Mouse (Mus musculus) intestine, embryonic 16.5 days (tissue): ENCODE data around the gene Olfr205. TPM values are rescaled to one million over a fixed set of nuclear protein-coding genes. Genes with fewer than 3 reads are reported as not detected.
"Not testable (repeated sequence)": the region's sequence is repeated elsewhere in the genome, so short reads cannot be mapped to it uniquely, and the experiment has no call there.

Experiments used
- ATAC-seq: fragments of 200-750 bp; cut with Nextera tagmentation; 2 replicates; pipeline ENCODE4 v1.8.0; 2017; ENCODE audit warnings: moderate TSS enrichment, moderate library complexity
- H3K27ac ChIP-seq: fragments of 300-500 bp; sonication (generic); 2 replicates; pipeline ENCODE4 v1.5.1; 2014; ENCODE audit warnings: mild to moderate bottlenecking, low read length
- H3K27me3 ChIP-seq: fragments of 300-500 bp; sonication (generic); replicated peaks from 2 replicates; pipeline ENCODE4 v1.6.1; 2014; ENCODE audit warnings: low read length, control low read depth, mixed read lengths; ENCODE audit not compliant: control insufficient read depth, insufficient read depth
- H3K36me3 ChIP-seq: fragments of 300-500 bp; sonication (generic); 2 replicates; pipeline ENCODE4 v1.6.1; 2014; ENCODE audit warnings: low read length, control low read depth; ENCODE audit not compliant: control insufficient read depth, insufficient read depth
- H3K4me1 ChIP-seq: fragments of 300-500 bp; sonication (generic); 2 replicates; pipeline ENCODE4 v1.6.1; 2014; ENCODE audit warnings: low read length, control low read depth, mixed read lengths; ENCODE audit not compliant: control insufficient read depth, insufficient read depth
- H3K4me2 ChIP-seq: fragments of 300-500 bp; sonication (generic); 2 replicates; pipeline ENCODE4 v1.6.1; 2014; ENCODE audit warnings: low read depth, low read length, control low read depth
- H3K4me3 ChIP-seq: fragments of 300-500 bp; sonication (generic); 2 replicates; pipeline ENCODE4 v1.5.1; 2014; ENCODE audit warnings: mild to moderate bottlenecking, low read length
- H3K9ac ChIP-seq: fragments of 300-500 bp; sonication (generic); 2 replicates; pipeline ENCODE4 v1.6.1; 2014; ENCODE audit warnings: low read depth, low read length
- H3K9me3 ChIP-seq: fragments of 300-500 bp; sonication (generic); 2 replicates; pipeline ENCODE4 v1.6.1; 2016; ENCODE audit warnings: low read length, control low read depth; ENCODE audit not compliant: control insufficient read depth
- WGBS: fragments of 180-500 bp; shearing (Covaris S2); extraction: QIAGEN DNeasy Blood & Tissue Kit; methylation state at CpG from one replicate; pipeline ENCODE4 v1.1.7; 2014; 5-methylcytosine and 5-hydroxymethylcytosine counted together
- polyA plus RNA-seq: library from polyadenylated mRNA; unstranded; fragments of >200 nt; fragmentation: Nextera tagmentation; extraction: Ambion mirVana; gene quantifications from 2 replicates; pipeline ENCODE4 v1.2.1, GENCODE M21; 2015

Olfr205 gene
- not detected in 2 replicates for polyA plus RNA-seq

DNA sequence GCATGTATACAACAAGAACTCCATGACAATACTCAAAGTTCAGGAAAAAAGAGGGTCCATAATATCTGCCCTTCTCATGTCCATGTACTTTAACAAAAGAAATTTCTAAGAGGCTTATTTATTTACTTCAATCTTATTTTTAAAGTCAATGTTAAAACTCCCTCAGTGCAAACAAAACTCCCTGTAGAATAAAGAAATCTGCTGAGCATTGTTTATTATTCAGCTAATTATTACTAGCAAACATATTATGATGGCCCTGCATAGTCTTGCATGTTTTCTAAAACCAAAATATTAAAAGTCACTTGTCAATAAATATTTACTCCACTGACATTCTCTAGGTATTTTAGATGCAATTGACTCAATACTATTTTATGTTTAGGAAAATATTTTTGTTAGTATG, at the start of gene Olfr205:
Gene Olfr205 (minus strand): TSS at position 101 of the 400 bp plus-strand sequence.
- Histone ChIP-seq H3K27me3 (no peaks in the 10 kb centered on the region), H3K4me1 (no peaks in the 10 kb centered on the region), H3K36me3 (no peaks in the 10 kb centered on the region), H3K27ac (no peak within 1 kb of the TSS), H3K9me3 (no peaks in the 10 kb centered on the region), H3K4me3 (no peak within 1 kb of the TSS), H3K9ac (no peak within 1 kb of the TSS), H3K4me2 (no peak within 1 kb of the TSS)
- ATAC-seq, result no peak

DNA sequence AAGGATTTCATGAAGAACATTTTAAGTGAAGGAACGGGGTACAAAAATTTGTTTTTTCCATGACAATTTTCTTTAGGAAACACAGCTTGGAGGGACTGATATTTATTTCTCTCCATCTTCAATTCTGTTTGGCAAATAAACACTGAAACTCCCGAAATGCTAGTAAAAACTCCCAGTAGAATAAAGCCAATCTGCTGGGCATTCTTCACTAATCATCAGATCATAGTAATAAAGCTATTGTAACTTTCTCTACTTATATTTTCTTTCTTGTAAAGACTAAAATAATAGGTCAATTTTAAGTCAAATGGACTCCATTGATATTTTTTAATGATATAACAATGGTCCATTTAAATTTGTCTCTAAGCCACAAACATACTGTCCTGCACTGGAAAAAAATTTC, 33.0 kb upstream of the Olfr205 start, which contains the start of gene Olfr209:
Gene Olfr209 (minus strand): TSS at position 101 of the 400 bp plus-strand sequence.
- no peaks in the 10 kb centered on the region for H3K27me3 ChIP-seq
- no peak within 1 kb of the TSS for H3K27ac ChIP-seq
- ATAC-seq, result no peak
- H3K36me3 ChIP-seq, result no peaks in the 10 kb centered on the region
- no peaks in the 10 kb centered on the region for H3K4me1 ChIP-seq
- H3K4me2 ChIP-seq, result no peak within 1 kb of the TSS
- H3K9me3 ChIP-seq, result no peaks in the 10 kb centered on the region
- no peak within 1 kb of the TSS for H3K9ac ChIP-seq
- 72% methylated on average over 2 of the region's 2 CpGs for WGBS
- no peak within 1 kb of the TSS for H3K4me3 ChIP-seq

DNA sequence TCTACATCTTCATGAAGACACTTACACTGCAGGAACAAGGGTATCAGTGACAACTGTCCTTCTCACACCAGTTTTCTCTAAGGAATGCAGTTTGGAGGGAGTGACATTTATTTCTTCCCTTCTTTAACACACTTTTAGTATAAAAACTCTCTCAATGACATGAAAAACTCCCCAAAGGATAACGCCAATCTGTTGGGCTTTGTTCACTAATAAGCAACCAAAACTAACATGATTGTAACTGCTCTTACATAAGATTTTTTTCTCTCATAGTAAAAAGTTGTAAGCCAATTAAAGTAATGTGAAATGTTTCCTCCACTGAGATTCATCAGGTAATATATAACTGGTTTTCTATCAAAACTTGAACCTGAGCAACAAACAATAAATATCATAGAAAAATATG, 18.2 kb upstream of the Olfr205 start, which contains the start of gene Olfr206:
Gene Olfr206 (minus strand): TSS at position 101 of the 400 bp plus-strand sequence.
- ATAC-seq, result no peak
- 84% methylated on average over 1 of the region's 1 CpGs for WGBS
- no peak within 1 kb of the TSS for H3K9ac ChIP-seq

DNA sequence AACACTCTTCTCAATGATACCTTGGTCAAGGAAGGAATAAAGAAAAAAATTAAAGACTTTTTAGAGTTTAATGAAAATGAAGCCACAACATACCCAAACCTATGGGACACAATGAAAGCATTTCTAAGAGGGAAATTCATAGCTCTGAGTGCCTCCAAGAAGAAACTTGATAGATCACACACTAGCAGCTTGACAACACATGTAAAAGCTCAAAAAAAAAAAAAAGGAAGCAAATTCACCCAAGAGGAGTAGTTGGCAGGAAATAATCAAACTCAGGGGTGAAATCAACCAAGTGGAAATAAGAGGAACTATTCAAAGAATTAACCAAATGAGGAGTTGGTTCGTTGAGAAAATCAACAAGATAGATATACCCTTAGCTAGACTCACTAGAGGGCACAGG, 7.7 kb downstream of the Olfr205 start:
- H3K4me2 ChIP-seq, H3K4me1 ChIP-seq, H3K9ac ChIP-seq, H3K36me3 ChIP-seq, H3K27me3 ChIP-seq, H3K9me3 ChIP-seq, ATAC-seq, H3K27ac ChIP-seq, H3K4me3 ChIP-seq: not testable (repeated sequence)
- WGBS, result 53% methylated on average over 1 of the region's 1 CpGs

More for the DNA sequence above, 18.2 kb upstream of the Olfr205 start, which contains the start of gene Olfr206:
- no peaks in the 10 kb centered on the region for H3K36me3 ChIP-seq
- H3K27me3 ChIP-seq, result no peaks in the 10 kb centered on the region
- H3K9me3 ChIP-seq, result no peaks in the 10 kb centered on the region
- H3K4me3 ChIP-seq, result no peak within 1 kb of the TSS
- no peak within 1 kb of the TSS for H3K27ac ChIP-seq
- no peaks in the 10 kb centered on the region for H3K4me1 ChIP-seq
- H3K4me2 ChIP-seq, result no peak within 1 kb of the TSS

DNA sequence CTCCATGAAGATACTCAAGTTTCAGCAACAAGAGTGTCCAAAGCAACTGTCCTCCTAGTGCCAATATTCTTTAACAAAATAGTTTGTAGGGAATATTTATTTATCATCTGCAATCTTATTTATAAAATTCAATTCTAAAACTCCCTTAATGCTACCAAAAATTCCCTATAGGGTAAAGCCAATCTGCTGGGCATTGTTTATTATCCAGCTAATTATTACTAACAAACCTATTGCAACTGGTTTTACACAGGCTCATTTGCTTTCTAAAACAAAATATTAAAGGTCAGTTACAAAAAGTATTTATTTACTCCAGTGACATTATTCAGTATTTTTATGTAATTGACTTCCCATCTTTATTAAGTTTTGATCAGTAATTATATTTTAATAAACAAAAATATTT, 12.8 kb downstream of the Olfr205 start, which contains the start of gene Olfr204:
Gene Olfr204 (minus strand): TSS at position 101 of the 400 bp plus-strand sequence.
- Histone ChIP-seq H3K9ac (no peak within 1 kb of the TSS), H3K27me3 (no peaks in the 10 kb centered on the region), H3K4me2 (no peak within 1 kb of the TSS), H3K27ac (no peak within 1 kb of the TSS), H3K36me3 (no peaks in the 10 kb centered on the region), H3K4me3 (no peak within 1 kb of the TSS), H3K9me3 (no peaks in the 10 kb centered on the region), H3K4me1 (no peaks in the 10 kb centered on the region)
- no peak for ATAC-seq

DNA sequence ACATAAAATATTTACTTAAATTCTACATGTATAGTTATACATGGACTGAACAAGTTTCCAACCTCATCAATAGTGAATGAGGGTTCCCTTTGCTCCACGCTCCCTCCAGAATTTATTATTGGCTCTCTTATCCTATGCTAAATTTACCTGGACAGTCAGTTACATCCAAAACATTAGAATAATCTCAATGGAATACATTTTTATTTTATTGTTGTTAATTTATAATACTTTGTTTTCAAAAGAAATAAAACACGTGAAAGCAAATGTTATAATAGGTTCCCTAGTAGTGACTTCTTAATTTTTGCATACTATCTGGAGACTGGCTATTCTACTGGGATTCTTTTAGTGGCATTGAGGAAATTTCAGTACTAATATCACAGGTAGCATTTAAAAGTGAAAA, 32.4 kb downstream of the Olfr205 start, which contains the start of gene Olfr203:
Gene Olfr203 (plus strand): TSS at position 301 of the 400 bp plus-strand sequence.
- Histone ChIP-seq H3K4me3 (no peak within 1 kb of the TSS), H3K9me3 (no peaks in the 10 kb centered on the region), H3K4me2 (no peak within 1 kb of the TSS), H3K27me3 (no peaks in the 10 kb centered on the region), H3K27ac (no peak within 1 kb of the TSS), H3K36me3 (no peaks in the 10 kb centered on the region), H3K9ac (no peak within 1 kb of the TSS), H3K4me1 (no peaks in the 10 kb centered on the region)
- 87% methylated on average over 2 of the region's 2 CpGs for WGBS
- no peak for ATAC-seq

DNA sequence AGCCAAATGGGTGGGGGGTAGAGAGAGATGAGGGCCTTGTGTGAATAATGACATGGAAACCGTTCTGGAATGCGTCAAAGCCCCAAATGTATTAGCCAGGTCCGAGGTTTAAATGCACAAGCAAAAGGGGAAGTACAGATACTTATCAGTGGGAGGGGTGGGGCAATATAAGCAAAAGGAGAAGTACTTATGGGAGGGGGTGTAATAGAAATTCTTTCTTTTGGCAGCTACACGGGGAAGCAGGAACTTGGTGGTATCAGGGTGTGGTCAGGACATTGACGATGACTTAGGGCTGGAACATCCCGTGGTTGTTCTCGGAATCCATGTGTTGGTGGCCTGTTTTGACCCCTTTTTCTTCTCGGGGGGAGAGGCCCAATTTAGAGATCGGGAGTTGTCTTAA, 43.4 kb downstream of the Olfr205 start:
- H3K4me3 ChIP-seq, H3K9me3 ChIP-seq, ATAC-seq, H3K27me3 ChIP-seq, H3K27ac ChIP-seq, H3K4me1 ChIP-seq, H3K36me3 ChIP-seq, H3K9ac ChIP-seq, H3K4me2 ChIP-seq: not testable (repeated sequence)
- 78% methylated on average over 9 of the region's 9 CpGs for WGBS

DNA sequence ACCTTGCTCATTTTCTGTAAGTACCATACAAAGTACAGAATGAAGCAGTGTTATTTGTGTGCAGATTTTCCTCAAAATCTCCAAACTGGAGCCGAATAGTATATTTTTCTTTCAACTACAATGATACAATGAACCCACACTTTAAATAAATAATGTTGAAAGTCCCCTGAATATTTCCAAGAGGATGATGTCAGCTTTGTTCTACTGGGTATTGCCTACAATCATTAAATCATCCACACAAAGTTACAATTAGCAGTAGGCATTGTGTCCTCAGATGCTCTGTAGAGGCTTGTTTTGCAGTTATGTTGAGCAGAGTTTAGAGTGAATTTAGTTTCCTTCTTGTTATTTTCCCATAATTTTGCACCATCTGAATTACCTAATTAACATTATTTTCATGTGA, 44.2 kb downstream of the Olfr205 start, which contains the start of gene Olfr202:
Gene Olfr202 (minus strand): TSS at position 101 of the 400 bp plus-strand sequence.
- no peaks in the 10 kb centered on the region for H3K36me3 ChIP-seq
- no peak within 1 kb of the TSS for H3K4me3 ChIP-seq
- no peak within 1 kb of the TSS for H3K4me2 ChIP-seq
- H3K9me3 ChIP-seq, result no peaks in the 10 kb centered on the region
- no peaks in the 10 kb centered on the region for H3K27me3 ChIP-seq
- H3K9ac ChIP-seq, result no peak within 1 kb of the TSS
- ATAC-seq, result no peak
- WGBS, result 75% methylated on average over 1 of the region's 1 CpGs
- no peak within 1 kb of the TSS for H3K27ac ChIP-seq
- no peaks in the 10 kb centered on the region for H3K4me1 ChIP-seq

DNA sequence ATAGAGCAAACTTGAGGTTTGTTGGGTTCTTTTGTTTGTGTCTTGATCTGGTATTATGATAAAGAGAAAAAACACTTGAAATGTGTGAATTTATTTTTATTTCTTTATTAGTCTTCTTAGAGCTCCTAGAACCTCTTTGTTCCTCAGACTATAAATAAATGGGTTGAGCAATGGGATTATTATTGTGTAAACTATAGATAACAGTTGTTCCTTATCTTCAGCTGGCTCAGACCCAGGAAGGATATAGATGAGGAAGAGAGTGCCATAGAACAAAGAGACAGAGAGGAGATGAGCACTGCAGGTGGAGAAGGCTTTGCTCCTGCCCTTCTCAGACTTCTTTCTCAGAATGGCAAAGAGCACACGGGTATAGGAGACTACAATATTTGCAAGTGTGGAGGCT, 47.5 kb downstream of the Olfr205 start:
- Histone ChIP-seq H3K27me3 (no peaks in the 10 kb centered on the region), H3K9ac (no peak overlapping the region), H3K9me3 (no peaks in the 10 kb centered on the region), H3K4me2 (no peak overlapping the region), H3K36me3 (no peaks in the 10 kb centered on the region), H3K4me1 (no peaks in the 10 kb centered on the region), H3K4me3 (no peak overlapping the region), H3K27ac (no peak overlapping the region)
- no peak for ATAC-seq
- 70% methylated on average over 1 of the region's 1 CpGs for WGBS

DNA sequence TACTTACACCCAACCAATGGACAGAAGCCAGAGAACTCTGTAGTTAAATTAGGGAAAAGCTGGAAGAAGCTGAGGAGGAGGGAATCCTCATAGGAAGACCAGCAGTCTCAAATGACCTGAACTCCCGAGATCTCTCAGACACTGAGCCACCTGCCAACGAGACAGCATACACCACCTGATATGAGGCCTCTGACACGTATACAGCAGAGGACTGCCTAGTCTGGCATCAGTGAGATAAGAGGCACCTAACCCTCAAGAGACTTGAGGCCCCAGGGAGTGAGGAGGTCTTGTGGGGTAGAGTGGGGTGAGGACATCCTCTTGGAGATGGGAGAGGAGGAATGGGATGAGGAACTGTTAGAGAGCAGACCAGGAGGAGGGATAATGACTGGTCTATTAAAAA, 50.4 kb downstream of the Olfr205 start:
- H3K9me3 ChIP-seq, result no peaks in the 10 kb centered on the region
- H3K4me3 ChIP-seq, result no peak overlapping the region
- H3K36me3 ChIP-seq, result no peaks in the 10 kb centered on the region
- ATAC-seq, result no peak
- no peak overlapping the region for H3K4me2 ChIP-seq
- WGBS, result 71% methylated on average over 3 of the region's 3 CpGs
- H3K4me1 ChIP-seq, result no peaks in the 10 kb centered on the region
- H3K27ac ChIP-seq, result no peak overlapping the region
- H3K27me3 ChIP-seq, result no peaks in the 10 kb centered on the region
- H3K9ac ChIP-seq, result no peak overlapping the region
